Mouse (Mus musculus) C2C12 (cell line): ENCODE data around the gene Sdk2. TPM values are rescaled to one million over a fixed set of nuclear protein-coding genes. Genes with fewer than 3 reads are reported as not detected.

Experiments used
- H3K27me3 ChIP-seq: one replicate; pipeline ENCODE4 v1.6.1; 2011; ENCODE audit not compliant: control insufficient read depth, insufficient read depth, insufficient read length
- H3K36me3 ChIP-seq: one replicate; pipeline ENCODE4 v1.6.1; 2011; ENCODE audit not compliant: control insufficient read depth, insufficient read depth
- H3K4me3 ChIP-seq: one replicate; pipeline ENCODE4 v1.5.1; 2011; ENCODE audit warnings: mild to moderate bottlenecking, control low read depth; ENCODE audit not compliant: poor library complexity, insufficient read depth, severe bottlenecking
- H3K79me2 ChIP-seq: one replicate; pipeline ENCODE4 v1.6.1; 2011; ENCODE audit not compliant: control insufficient read depth, insufficient read depth
- H3K79me3 ChIP-seq: one replicate; pipeline ENCODE4 v1.6.1; 2011; ENCODE audit warnings: low read depth, control low read depth
- H3ac ChIP-seq: one replicate; pipeline ENCODE3; 2011; ENCODE audit warnings: low read depth; ENCODE audit not compliant: control insufficient read depth, insufficient read length
- CEBPB ChIP-seq: IDR thresholded peaks from one replicate; pipeline ENCODE4 v1.6.1; 2011; ENCODE audit warnings: low read depth, mild to moderate bottlenecking, control low read depth, moderate library complexity
- CTCF ChIP-seq: IDR thresholded peaks from one replicate; pipeline ENCODE4 v1.5.1; 2011; ENCODE audit not compliant: control insufficient read depth, insufficient read depth, insufficient read length
- FOSL1 ChIP-seq: IDR thresholded peaks from one replicate; pipeline ENCODE4 v1.8.0; 2011; ENCODE audit warnings: mild to moderate bottlenecking, low read length; ENCODE audit not compliant: poor library complexity, insufficient read depth, severe bottlenecking
- MAX ChIP-seq: IDR thresholded peaks from one replicate; pipeline ENCODE4 v1.6.1; 2011; ENCODE audit warnings: mild to moderate bottlenecking, control low read depth
- MYOD1 ChIP-seq: IDR thresholded peaks from one replicate; pipeline ENCODE4 v1.6.1; 2011; ENCODE audit warnings: low read depth; ENCODE audit not compliant: control insufficient read depth, insufficient read length
- MYOG ChIP-seq: IDR thresholded peaks from one replicate; pipeline ENCODE4 v1.6.1; 2011; ENCODE audit not compliant: control insufficient read depth, insufficient read length; ENCODE audit errors: extremely low read depth
- USF1 ChIP-seq: IDR thresholded peaks from one replicate; pipeline ENCODE4 v1.6.1; 2011; ENCODE audit warnings: low read depth, mild to moderate bottlenecking, control low read depth, moderate library complexity
- polyA plus RNA-seq: library from polyadenylated mRNA; unstranded; fragments of >200 nt; fragmentation: generic; extraction: Trizol; gene quantifications from one replicate; pipeline ENCODE4 v1.2.1, GENCODE M21; 2012; ENCODE audit warnings: missing spikeins

Gene Sdk2
- polyA plus RNA-seq, 1 experiment: 0.05 TPM

- Histone ChIP-seq H3K4me3 (no peak overlapping the region), H3K36me3 (peaks cover 13% of the 10 kb centered on the region), H3ac (no peak overlapping the region), H3K79me3 (peaks cover 3% of the 10 kb centered on the region), H3K27me3 (no peaks in the 10 kb centered on the region), H3K79me2 (peaks cover 26% of the 10 kb centered on the region)
- no peak for TF ChIP-seq FOSL1
- TF ChIP-seq USF1: no peak
- no peak for TF ChIP-seq CTCF
- TF ChIP-seq MAX: no peak
- no peak for TF ChIP-seq CEBPB
- no peak for TF ChIP-seq MYOD1
- TF ChIP-seq MYOG: no peak
Measured at GRCm38 (mm10) chr11:113726994-113727888, 339.6 kb downstream of the Sdk2 start.
